Mouse (Mus musculus) heart, embryonic 16.5 days (tissue): ENCODE measurements around the gene Zfp668. TPM values are rescaled to one million over a fixed set of nuclear protein-coding genes. Genes with fewer than 3 reads are reported as not detected.

Source experiments
- ATAC-seq: fragments of 200-750 bp; cut with Nextera tagmentation; replicated peaks from 2 replicates; pipeline ENCODE4 v1.8.0; 2017; ENCODE audit warnings: moderate number of reproducible peaks; ENCODE audit not compliant: insufficient read depth, low FRiP score; ENCODE audit errors: extremely low read depth
- H3K27ac ChIP-seq: fragments of 300-500 bp; sonication (generic); 2 replicates; pipeline ENCODE4 v1.5.1; 2014; ENCODE audit warnings: mild to moderate bottlenecking, low read length, control low read depth, moderate library complexity
- H3K27me3 ChIP-seq: fragments of 300-500 bp; sonication (generic); 2 replicates; pipeline ENCODE4 v1.6.1; 2014; ENCODE audit warnings: low read length, mixed read lengths; ENCODE audit not compliant: control insufficient read depth, insufficient read depth
- H3K36me3 ChIP-seq: fragments of 300-500 bp; sonication (generic); 2 replicates; pipeline ENCODE4 v1.6.1; 2014; ENCODE audit not compliant: control insufficient read depth, insufficient read depth
- H3K4me1 ChIP-seq: fragments of 300-500 bp; sonication (generic); 2 replicates; pipeline ENCODE4 v1.6.1; 2014; ENCODE audit warnings: low read length, mixed read lengths; ENCODE audit not compliant: control insufficient read depth, insufficient read depth
- H3K4me2 ChIP-seq: fragments of 300-500 bp; sonication (generic); 2 replicates; pipeline ENCODE4 v1.6.1; 2014; ENCODE audit warnings: low read depth, mild to moderate bottlenecking, control low read depth, low read length
- H3K4me3 ChIP-seq: fragments of 300-500 bp; sonication (generic); 2 replicates; pipeline ENCODE4 v1.5.1; 2014; ENCODE audit warnings: mild to moderate bottlenecking, control low read depth, low read length
- H3K9ac ChIP-seq: fragments of 300-500 bp; sonication (generic); 2 replicates; pipeline ENCODE4 v1.6.1; 2014; ENCODE audit warnings: low read length, control low read depth
- H3K9me3 ChIP-seq: fragments of 300-500 bp; sonication (generic); replicated peaks from 2 replicates; pipeline ENCODE4 v1.6.1; 2016; ENCODE audit warnings: low read length; ENCODE audit not compliant: control insufficient read depth
- WGBS: fragments of 180-500 bp; shearing (Covaris S2); extraction: QIAGEN DNeasy Blood & Tissue Kit; methylation state at CpG from one replicate; pipeline ENCODE4 v1.1.7; 2014; 5-methylcytosine and 5-hydroxymethylcytosine counted together
- polyA plus RNA-seq: library from polyadenylated mRNA; unstranded; fragments of >200 nt; fragmentation: Nextera tagmentation; extraction: Ambion mirVana; gene quantifications from 2 replicates; pipeline ENCODE4 v1.2.1, GENCODE M21; 2015

The Zfp668 gene
- polyA plus RNA-seq, 1 experiment from 2014 or later = 10.4 TPM

DNA sequence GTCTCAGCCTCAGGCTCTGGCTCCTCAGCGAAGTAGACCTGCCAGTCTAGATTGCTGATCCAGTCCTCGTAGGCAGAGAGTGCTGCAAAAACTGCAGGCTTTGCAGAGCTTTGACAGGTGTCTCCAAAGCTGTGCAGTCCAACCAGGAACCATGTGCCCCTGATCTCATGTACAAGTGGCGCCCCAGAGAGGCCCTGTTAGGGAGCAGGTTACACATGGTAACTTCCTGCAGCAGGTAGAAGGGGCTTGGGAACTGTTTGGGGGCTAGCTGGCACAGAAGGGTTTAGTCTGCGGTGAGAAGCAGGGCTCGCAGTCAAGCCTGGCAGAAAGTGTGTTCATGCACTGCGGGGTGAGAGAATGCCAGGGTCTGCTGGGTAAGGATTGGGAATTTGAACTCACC, 9.9 kb upstream of the Zfp668 start:
- Histone ChIP-seq H3K27ac (no peak overlapping the region), H3K9me3 (no peaks in the 10 kb centered on the region), H3K9ac (no peak overlapping the region), H3K36me3 (peaks cover 44% of the 10 kb centered on the region), H3K4me2 (no peak overlapping the region), H3K4me3 (no peak overlapping the region), H3K4me1 (peaks cover 11% of the 10 kb centered on the region), H3K27me3 (no peaks in the 10 kb centered on the region)
- no peak for ATAC-seq
- 84% methylated on average over 6 of the region's 6 CpGs for WGBS

DNA sequence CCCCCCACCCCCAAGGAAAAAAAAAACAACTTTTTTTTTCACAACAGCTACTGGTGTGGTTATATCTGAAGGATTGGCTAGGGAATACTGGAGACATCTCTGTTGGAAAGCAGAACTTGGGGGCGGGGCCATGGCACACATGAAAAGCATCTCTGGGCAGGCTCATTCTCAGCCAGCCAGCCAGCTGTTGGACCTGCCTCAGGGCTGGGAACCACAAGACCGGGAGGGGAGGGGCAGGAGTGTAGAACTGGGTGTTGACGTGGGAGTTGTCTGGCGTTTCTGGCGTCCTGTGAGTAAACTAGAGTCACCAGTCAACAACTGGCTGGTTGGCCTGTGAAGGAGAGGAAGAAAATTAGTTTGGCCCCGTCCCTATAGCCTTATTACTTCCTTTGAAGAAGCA, 9.3 kb upstream of the Zfp668 start:
- Histone ChIP-seq H3K4me1 (peaks cover 11% of the 10 kb centered on the region), H3K27ac (no peak overlapping the region), H3K4me2 (no peak overlapping the region), H3K27me3 (no peaks in the 10 kb centered on the region), H3K4me3 (no peak overlapping the region), H3K9me3 (no peaks in the 10 kb centered on the region), H3K9ac (no peak overlapping the region), H3K36me3 (peaks cover 50% of the 10 kb centered on the region)
- 0 out of 2 replicates have a peak, but pooled peaks have one; percentile 38 for ATAC-seq
- WGBS = 55% methylated on average over 6 of the region's 6 CpGs

DNA sequence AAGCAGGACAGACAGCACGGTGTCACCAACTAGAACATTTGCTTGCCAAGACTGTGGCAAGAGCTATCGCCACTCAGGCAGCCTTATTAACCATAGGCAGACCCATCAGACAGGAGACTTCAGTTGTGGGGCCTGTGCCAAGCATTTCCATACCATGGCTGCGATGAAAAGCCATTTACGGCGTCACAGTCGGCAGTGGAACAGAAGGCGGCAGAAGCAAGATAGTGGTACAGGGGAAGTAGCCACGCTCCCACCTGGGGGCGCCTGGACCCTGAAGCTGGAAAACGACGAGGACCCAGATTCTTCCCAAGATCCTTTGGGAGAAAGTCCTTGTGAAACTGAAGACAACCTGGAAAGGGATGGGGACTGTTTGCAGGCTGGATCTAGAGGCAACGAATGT, 3.8 kb upstream of the Zfp668 start:
- peaks cover 62% of the 10 kb centered on the region for H3K36me3 ChIP-seq

DNA sequence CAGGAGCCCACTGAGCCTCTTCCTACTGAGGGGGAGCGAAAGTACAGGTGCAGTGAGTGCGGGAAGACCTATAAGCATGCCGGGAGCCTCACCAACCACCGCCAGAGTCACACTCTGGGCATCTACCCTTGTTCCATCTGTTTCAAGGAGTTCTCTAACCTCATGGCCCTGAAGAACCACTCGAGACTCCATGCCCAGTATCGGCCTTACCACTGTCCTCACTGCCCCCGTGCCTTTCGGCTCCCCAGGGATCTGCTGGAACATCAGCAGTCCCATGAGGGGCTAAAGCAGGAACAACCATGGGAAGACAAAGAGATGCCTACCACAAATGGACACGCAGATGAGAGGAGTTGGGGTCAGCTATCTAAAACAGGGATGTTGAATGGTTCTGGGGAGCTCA, 2.7 kb upstream of the Zfp668 start:
- Histone ChIP-seq H3K27ac (no peak overlapping the region), H3K4me2 (no peak overlapping the region), H3K36me3 (peaks cover 54% of the 10 kb centered on the region), H3K27me3 (no peaks in the 10 kb centered on the region), H3K4me3 (no peak overlapping the region), H3K4me1 (peaks cover 23% of the 10 kb centered on the region), H3K9ac (no peak overlapping the region), H3K9me3 (no peaks in the 10 kb centered on the region)
- no peak for ATAC-seq
- 93% methylated on average over 9 of the region's 9 CpGs for WGBS

More for the DNA sequence above, 3.8 kb upstream of the Zfp668 start:
- H3K27ac ChIP-seq = no peak overlapping the region
- no peak overlapping the region for H3K4me2 ChIP-seq
- H3K4me1 ChIP-seq = peaks cover 15% of the 10 kb centered on the region
- 72% methylated on average over 12 of the region's 12 CpGs for WGBS
- ATAC-seq = no peak
- no peak overlapping the region for H3K4me3 ChIP-seq
- H3K9me3 ChIP-seq = no peaks in the 10 kb centered on the region
- H3K27me3 ChIP-seq = no peaks in the 10 kb centered on the region
- no peak overlapping the region for H3K9ac ChIP-seq

DNA sequence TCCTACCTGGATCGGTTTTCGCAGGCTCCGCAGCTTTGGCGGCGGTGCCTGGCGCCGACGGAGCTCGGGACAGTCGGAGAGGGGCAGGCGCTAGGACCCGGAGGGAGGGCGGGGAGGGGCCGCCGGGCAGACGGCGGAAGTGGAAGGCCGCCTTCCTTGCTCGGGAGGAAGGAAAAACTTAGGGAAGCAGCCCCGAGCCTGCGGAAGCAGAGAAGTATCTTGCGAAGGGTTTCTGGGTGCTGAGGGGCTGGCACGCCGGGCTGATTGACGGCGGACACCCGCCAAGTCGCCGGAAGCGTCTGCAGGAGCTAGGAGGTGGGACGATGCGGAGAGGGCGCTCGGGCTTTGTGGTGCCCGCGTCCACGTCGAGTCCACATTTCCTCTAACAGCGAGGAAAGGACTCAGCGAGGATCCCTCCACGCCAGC, 574 bp downstream of the Zfp668 start, which contains the start of gene Zfp646:
Gene Zfp646, plus strand, starts transcription at position 181 of the 426 bp plus-strand sequence.
- H3K9me3 ChIP-seq = no peaks in the 10 kb centered on the region
- under 1% methylated on average over 41 of the region's 41 CpGs for WGBS

DNA sequence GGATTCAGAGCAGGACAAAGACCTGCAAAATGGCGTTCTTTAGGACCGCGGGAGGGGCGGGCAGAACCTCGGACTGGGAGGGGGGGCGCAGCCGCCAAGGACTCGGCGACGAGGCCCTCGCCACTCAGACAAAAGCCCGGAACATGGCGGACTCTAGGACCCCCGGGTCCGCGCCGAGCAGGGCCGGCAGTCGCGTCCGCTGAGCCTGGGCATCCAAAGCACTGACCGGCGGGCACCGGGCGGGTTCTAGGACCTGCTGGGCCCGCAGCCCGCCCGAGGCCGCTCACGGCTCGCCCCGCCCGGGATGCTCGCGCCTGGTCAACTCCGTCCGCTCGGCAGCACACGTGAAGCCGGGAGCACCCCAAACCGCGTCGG, 1.0 kb downstream of the Zfp668 start:
- H3K9me3 ChIP-seq = no peaks in the 10 kb centered on the region
- peaks cover 16% of the 10 kb centered on the region for H3K4me1 ChIP-seq
- WGBS = under 1% methylated on average over 43 of the region's 43 CpGs
- peak overlapping the region; percentile 98 for H3K27ac ChIP-seq
- no peaks in the 10 kb centered on the region for H3K27me3 ChIP-seq
- H3K9ac ChIP-seq = peak overlapping the region; percentile 96
- peak overlapping the region; percentile 89 for H3K4me2 ChIP-seq
- ATAC-seq = peak; percentile 89
- H3K4me3 ChIP-seq = peak overlapping the region; percentile 88
- H3K36me3 ChIP-seq = peaks cover 23% of the 10 kb centered on the region

More for the DNA sequence above, 574 bp downstream of the Zfp668 start, which contains the start of gene Zfp646:
- Histone ChIP-seq H3K4me2 (peak within 1 kb of the TSS; percentile 89), H3K4me3 (peak within 1 kb of the TSS; percentile 88), H3K27ac (peak within 1 kb of the TSS; percentile 98), H3K27me3 (no peaks in the 10 kb centered on the region), H3K4me1 (peaks cover 16% of the 10 kb centered on the region), H3K9ac (peak within 1 kb of the TSS; percentile 96), H3K36me3 (peaks cover 25% of the 10 kb centered on the region)
- ATAC-seq = peak; percentile 89

DNA sequence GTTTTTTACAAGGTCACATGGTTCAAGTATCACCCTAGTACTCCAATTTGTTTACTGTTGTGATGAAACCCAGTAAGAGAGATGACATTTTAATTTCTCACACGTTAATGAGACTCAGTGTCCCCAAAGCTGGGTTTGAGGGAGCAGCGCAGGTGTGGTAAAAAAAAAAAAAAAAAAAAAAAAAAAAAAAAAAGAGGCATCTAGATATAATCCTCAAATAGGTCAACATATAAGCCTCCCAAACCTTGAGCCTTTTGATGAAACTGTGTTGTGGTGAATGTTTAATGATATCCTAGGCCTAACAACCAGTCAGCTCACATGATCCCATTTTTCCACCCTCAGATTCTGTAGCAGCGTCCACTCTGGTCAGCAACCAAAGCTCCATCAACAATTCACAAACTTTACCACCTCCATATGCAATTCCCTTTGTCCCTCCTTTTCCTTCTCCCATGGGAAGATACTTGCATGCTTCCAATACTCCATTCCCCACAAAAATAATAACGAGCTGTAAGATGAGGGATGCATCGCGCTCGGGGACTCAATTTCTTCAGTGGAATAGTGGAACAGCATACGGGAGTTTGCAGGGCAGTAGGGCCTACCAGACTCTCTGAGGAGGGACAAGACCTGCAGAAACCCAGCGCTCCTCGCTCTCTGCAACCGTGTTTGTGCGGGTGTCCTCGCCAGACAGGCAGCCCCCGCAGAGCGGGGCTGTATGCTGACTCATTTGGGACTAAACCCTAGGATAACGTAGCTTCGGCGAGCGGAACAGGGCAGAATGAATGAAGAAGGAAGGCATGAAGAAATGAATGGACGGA, 1.6 kb downstream of the Zfp668 start:
- 5% methylated on average over 20 of the region's 20 CpGs for whole genome bisulfite sequencing
- peaks cover 16% of the 10 kb centered on the region for H3K4me1 ChIP-seq
- H3K27ac ChIP-seq = peak overlapping the region; percentile 98
- H3K36me3 ChIP-seq = peaks cover 19% of the 10 kb centered on the region
- H3K27me3 ChIP-seq = no peaks in the 10 kb centered on the region
- peak overlapping the region; percentile 88 for H3K4me3 ChIP-seq
- H3K9me3 ChIP-seq = no peaks in the 10 kb centered on the region
- ATAC-seq = 0 out of 2 replicates have a peak, but pooled peaks have one; percentile 1
- peak overlapping the region; percentile 96 for H3K9ac ChIP-seq
- H3K4me2 ChIP-seq = peak overlapping the region; percentile 89

DNA sequence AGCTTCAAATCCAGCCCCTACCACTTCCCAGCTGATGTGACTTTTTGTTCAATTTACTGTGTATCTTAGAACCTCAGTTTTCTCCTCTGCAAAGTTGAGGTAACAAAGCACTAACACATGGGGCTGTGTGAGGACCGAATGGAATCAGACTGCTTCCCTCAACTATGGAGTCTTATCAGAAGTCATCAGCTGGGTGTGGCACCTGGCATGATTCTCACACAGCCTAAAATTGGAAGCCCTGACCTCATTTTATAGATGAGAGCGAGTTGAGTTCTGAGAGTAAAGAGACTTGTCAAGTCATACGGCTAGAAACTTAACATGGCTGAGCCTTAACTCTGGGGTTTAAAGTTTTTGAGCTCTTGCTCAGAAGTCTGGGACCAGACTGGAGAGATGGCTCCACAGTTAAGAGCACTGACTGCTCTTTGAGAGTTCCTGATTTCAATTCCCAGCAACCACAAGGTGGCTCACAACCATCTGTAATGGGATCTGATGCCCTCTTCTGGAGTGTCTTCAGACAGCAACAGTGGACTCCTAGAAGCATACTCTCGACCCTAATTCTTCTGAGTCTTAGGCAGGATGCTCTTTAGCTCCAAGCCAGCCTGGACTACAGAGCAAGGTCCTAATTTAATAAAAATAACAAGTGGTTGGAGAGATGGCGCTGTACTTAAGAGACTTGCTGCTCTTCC, 6.3 kb downstream of the Zfp668 start:
- H3K4me3 ChIP-seq = no peak overlapping the region
- no peak overlapping the region for H3K9ac ChIP-seq
- H3K9me3 ChIP-seq = no peaks in the 10 kb centered on the region
- no peak overlapping the region for H3K4me2 ChIP-seq
- WGBS = 82% methylated on average over 5 of the region's 5 CpGs
- H3K36me3 ChIP-seq = peaks cover 22% of the 10 kb centered on the region
- ATAC-seq = no peak
- no peaks in the 10 kb centered on the region for H3K27me3 ChIP-seq
- peaks cover 16% of the 10 kb centered on the region for H3K4me1 ChIP-seq
- no peak overlapping the region for H3K27ac ChIP-seq
